Mouse (Mus musculus) heart, adult 11 months (tissue): Measurements from ENCODE around the gene Slc39a9.
A peak's percentile ranks its signal among the peaks of the same experiment; 100 is the strongest.

Experiments
- DNase-seq: peaks from one replicate; pipeline ENCODE4 v3.0.0; 2022

The Slc39a9 gene

GRCm38 (mm10) chr12:80721458-80721857, 77.8 kb downstream of the Slc39a9 start:
- DNase-seq, result no peak

GRCm38 (mm10) chr12:80724853-80725559, 81.3 kb downstream of the Slc39a9 start:
- peak; percentile 91 for DNase-seq

GRCm38 (mm10) chr12:80728207-80728606, 84.5 kb downstream of the Slc39a9 start:
- DNase-seq, result no peak

GRCm38 (mm10) chr12:80728814-80729213, 85.1 kb downstream of the Slc39a9 start:
- DNase-seq, result no peak

GRCm38 (mm10) chr12:80729758-80730530, 86.3 kb downstream of the Slc39a9 start:
- DNase-seq, result no peak

- DNase-seq, result peak; percentile 94
These were observed 86.9 kb downstream of the Slc39a9 start for GRCm38 (mm10) chr12:80730567-80730966.
